ENCODE assay signal across 8 mouse cellular contexts in genomic region chr12:73517022-73517709, GRCm38 (mm10). TPM values are rescaled to one million over a fixed set of nuclear protein-coding genes. Genes with fewer than 3 reads are reported as not detected.
DNase-seq lines count a peak whose midpoint lies in the region; ATAC-seq and TF ChIP-seq lines count a peak whose summit lies in the region.

No protein-coding gene starts in this region.

- H3K79me3 ChIP-seq in C2C12 (ENCODE audit: low read depth) = no peaks in the 10 kb centered on the region

- no peak overlapping the region for H3K9ac ChIP-seq in embryonic facial prominence, embryonic 13.5 days
- H3K9ac ChIP-seq in limb, embryonic 13.5 days = no peak overlapping the region
- no peak overlapping the region for H3K9ac ChIP-seq in midbrain, embryonic 15.5 days

- no peak overlapping the region for H3ac ChIP-seq in C2C12 (ENCODE audit: control insufficient read depth, insufficient read length, low read depth)

- no peaks in the 10 kb centered on the region for H3K36me3 ChIP-seq in C2C12 (ENCODE audit: control insufficient read depth, insufficient read depth)
- H3K36me3 ChIP-seq in embryonic facial prominence, embryonic 13.5 days = no peaks in the 10 kb centered on the region
- no peaks in the 10 kb centered on the region for H3K36me3 ChIP-seq in limb, embryonic 13.5 days
- no peaks in the 10 kb centered on the region for H3K36me3 ChIP-seq in midbrain, embryonic 15.5 days (replicated peaks)
- H3K36me3 ChIP-seq in splenic B cell, adult 2 months (ENCODE audit: control insufficient read depth, insufficient read depth, low read length, poor library complexity, severe bottlenecking) = no peaks in the 10 kb centered on the region

- no peaks in the 10 kb centered on the region for H3K79me2 ChIP-seq in C2C12 (ENCODE audit: control insufficient read depth, insufficient read depth)

- H3K4me3 ChIP-seq in C2C12 (ENCODE audit: insufficient read depth, poor library complexity, severe bottlenecking) = no peak overlapping the region
- no peak overlapping the region for H3K4me3 ChIP-seq in embryonic facial prominence, embryonic 13.5 days
- H3K4me3 ChIP-seq in limb, embryonic 13.5 days = no peak overlapping the region
- H3K4me3 ChIP-seq in midbrain, embryonic 15.5 days = no peak overlapping the region

- peak; percentile 53; the same call in 1 of the 2 replicates for ATAC-seq in embryonic facial prominence, embryonic 13.5 days (ENCODE audit: insufficient number of reproducible peaks, insufficient read depth, low FRiP score, low TSS enrichment, low read depth)
- peak; percentile 37; the same call in 1 of the 2 replicates for ATAC-seq in limb, embryonic 13.5 days (ENCODE audit: low FRiP score, low read depth)
- peak; percentile 83 for ATAC-seq in midbrain, embryonic 15.5 days (replicated peaks)

- peak overlapping the region; percentile 24 for H3K4me2 ChIP-seq in embryonic facial prominence, embryonic 13.5 days
- no peak overlapping the region; the same call in 1 of the 2 replicates for H3K4me2 ChIP-seq in limb, embryonic 13.5 days (replicated peaks)
- H3K4me2 ChIP-seq in midbrain, embryonic 15.5 days = peak overlapping the region; percentile 25

- H3K27ac ChIP-seq in embryonic facial prominence, embryonic 13.5 days = no peak overlapping the region
- H3K27ac ChIP-seq in limb, embryonic 13.5 days = no peak overlapping the region
- H3K27ac ChIP-seq in midbrain, embryonic 15.5 days = no peak overlapping the region

- 29% methylated on average over 15 of the region's 15 CpGs for WGBS in embryonic facial prominence, embryonic 13.5 days
- WGBS in limb, embryonic 13.5 days = 34% methylated on average over 15 of the region's 15 CpGs
- WGBS in midbrain, embryonic 15.5 days = 41% methylated on average over 15 of the region's 15 CpGs

- peaks cover 75% of the 10 kb centered on the region for H3K4me1 ChIP-seq in embryonic facial prominence, embryonic 13.5 days
- H3K4me1 ChIP-seq in limb, embryonic 13.5 days = peaks cover 50% of the 10 kb centered on the region
- no peaks in the 10 kb centered on the region for H3K4me1 ChIP-seq in midbrain, embryonic 15.5 days

- peak; percentile 62 to 65 for DNase-seq in adrenal gland, postnatal 4 days (ENCODE audit: low spot score in 2 of 2)
- DNase-seq in heart, adult 9 months (ENCODE audit: low spot score in 2 of 2) = peak; percentile 46 to 81
- DNase-seq in kidney, adult 9 months = peak; percentile 85
- peak; percentile 34 for DNase-seq in splenic B cell, adult 2 months (ENCODE audit: low read depth, low spot score)

- peak; percentile 57 for TF ChIP-seq CTCF in C2C12 (IDR thresholded peaks at IDR 0.05; ENCODE audit: control insufficient read depth, insufficient read depth, insufficient read length)

- no peaks in the 10 kb centered on the region for H3K27me3 ChIP-seq in C2C12 (ENCODE audit: control insufficient read depth, insufficient read depth, insufficient read length)
- peaks cover 10% of the 10 kb centered on the region; the same call in 1 of the 2 replicates for H3K27me3 ChIP-seq in embryonic facial prominence, embryonic 13.5 days
- H3K27me3 ChIP-seq in limb, embryonic 13.5 days = peaks cover 57% of the 10 kb centered on the region
- no peaks in the 10 kb centered on the region; the same call in 1 of the 2 replicates for H3K27me3 ChIP-seq in midbrain, embryonic 15.5 days (replicated peaks)
- no peaks in the 10 kb centered on the region for H3K27me3 ChIP-seq in splenic B cell, adult 2 months (ENCODE audit: control insufficient read depth, insufficient read depth, low read length, poor library complexity, severe bottlenecking)

- H3K9me3 ChIP-seq in embryonic facial prominence, embryonic 13.5 days = no peaks in the 10 kb centered on the region
- H3K9me3 ChIP-seq in limb, embryonic 13.5 days = peaks cover 4% of the 10 kb centered on the region; the same call in 1 of the 2 replicates
- H3K9me3 ChIP-seq in midbrain, embryonic 15.5 days = no peaks in the 10 kb centered on the region

TF ChIP-seq in C2C12, 6 proteins besides CTCF, POLR2A, EP300 and RAD21:
- TF ChIP-seq FOSL1 (IDR thresholded peaks at IDR 0.05; ENCODE audit: insufficient read depth, low read length, poor library complexity, severe bottlenecking) (no peak), CEBPB (IDR thresholded peaks at IDR 0.05; ENCODE audit: low read depth) (no peak), MAX (IDR thresholded peaks at IDR 0.05) (no peak), MYOG (IDR thresholded peaks at IDR 0.05; ENCODE audit: control insufficient read depth, extremely low read depth, insufficient read length) (no peak), MYOD1 (IDR thresholded peaks at IDR 0.05; ENCODE audit: control insufficient read depth, insufficient read length, low read depth) (no peak), USF1 (IDR thresholded peaks at IDR 0.05; ENCODE audit: low read depth) (no peak)

RNA-seq across cellular contexts. Expression of gene Tmem30b, which starts 29.0 kb away (rescaled TPM):
- not detected for polyA plus RNA-seq in C2C12 (2012; fragmentation: generic; extraction: Trizol)
- total RNA-seq in adrenal gland, postnatal 4 days (2021) = 1 to 10 TPM; 2.8 to 3.3 TPM
- polyA plus RNA-seq in embryonic facial prominence, embryonic 13.5 days (2015; fragmentation: Nextera tagmentation; extraction: Ambion mirVana) = 13.6 and 16.1 TPM in 2 replicates
- polyA plus RNA-seq in limb, embryonic 13.5 days (2015; fragmentation: Nextera tagmentation; extraction: Ambion mirVana) = 18.2 and 19.2 TPM in 2 replicates
- 0.31 and 0.49 TPM in 2 replicates for polyA plus RNA-seq in midbrain, embryonic 15.5 days (2015; fragmentation: Nextera tagmentation; extraction: Ambion mirVana)

Comparison
In these comparisons a context has a peak if more than half of its experiments do, and no peak if none do; other contexts are left out.
1. DNase-seq: peak in every context shown above with its lines; median percentile 85 in kidney, adult 9 months; 64 in adrenal gland, postnatal 4 days; 64 in heart, adult 9 months; 34 in splenic B cell, adult 2 months.